Mouse (Mus musculus): ENCODE data around the gene Ilf2.

- TF ChIP-seq CTCF (IDR thresholded peaks at IDR 0.05) = no peak
- TF ChIP-seq POLR2A (IDR thresholded peaks at IDR 0.05; ENCODE audit: insufficient read depth, low read depth, low read length) = no peak
Measured at GRCm38 (mm10) chr3:90527291-90527873, 51.5 kb downstream of the Ilf2 start.
